Mouse (Mus musculus): Measurements from ENCODE around the gene Abcg5.

- no peak for TF ChIP-seq CTCF (IDR thresholded peaks at IDR 0.05; ENCODE audit: low read depth, low read length)
- TF ChIP-seq POLR2A (IDR thresholded peaks at IDR 0.05; ENCODE audit: insufficient read depth, low read length): no peak
- TF ChIP-seq EP300 (IDR thresholded peaks at IDR 0.05; ENCODE audit: insufficient read depth, low read depth, low read length): no peak
Measured at GRCm38 (mm10) chr17:84696537-84696936, 13.7 kb upstream of the Abcg5 start.
